Mouse (Mus musculus): ENCODE measurements at regions not wholly inside any gene's neighbourhood (a gene's known extent, or its start where the extent isn't known, plus 50 kb on each side); places are given as distances from the start of the nearest gene placed in this dataset.
A peak's percentile ranks its signal among the peaks of the same experiment; 100 is the strongest.

DNA sequence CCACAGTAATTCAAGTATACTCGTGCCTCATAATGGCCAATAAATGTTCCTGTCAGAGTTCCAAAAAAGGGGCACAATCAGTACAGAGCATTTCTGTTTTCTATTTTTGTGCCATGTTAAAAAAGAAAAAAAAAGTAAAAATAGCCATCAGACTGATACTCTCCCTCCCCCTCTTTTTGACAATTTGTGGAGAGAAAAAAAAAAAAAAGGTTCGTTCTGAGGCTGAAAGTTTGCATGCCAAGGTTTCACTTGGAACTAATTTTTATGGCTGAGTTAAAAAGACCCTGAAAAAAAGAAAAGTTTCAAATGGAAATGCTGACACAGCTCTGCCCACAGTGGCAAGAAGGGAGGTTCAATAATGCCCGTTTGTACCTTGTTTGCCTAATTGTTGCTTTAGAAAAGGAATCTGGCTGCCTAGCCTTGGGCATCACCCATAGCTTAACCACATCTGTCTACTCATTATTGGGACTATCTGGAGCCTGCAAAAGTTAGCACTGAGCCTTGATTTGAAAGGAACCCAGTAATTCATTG, 291.9 kb downstream of the Lmo4 start:
- H3K36me3 ChIP-seq, result no peaks in the 10 kb centered on the region
- WGBS, result 13% methylated on average over 3 of the region's 3 CpGs
- H3K27me3 ChIP-seq, result no peaks in the 10 kb centered on the region
- H3K9me3 ChIP-seq, result no peaks in the 10 kb centered on the region
- H3K9ac ChIP-seq, result no peak overlapping the region
- H3K27ac ChIP-seq, result no peak overlapping the region; the same call in 1 of the 2 replicates
- H3K4me2 ChIP-seq, result peak overlapping the region; percentile 33
- H3K4me3 ChIP-seq, result no peak overlapping the region
- no peak for ATAC-seq (ENCODE audit: insufficient number of reproducible peaks, insufficient read depth, low FRiP score, low TSS enrichment, low read depth)
- peaks cover 31% of the 10 kb centered on the region for H3K4me1 ChIP-seq

DNA sequence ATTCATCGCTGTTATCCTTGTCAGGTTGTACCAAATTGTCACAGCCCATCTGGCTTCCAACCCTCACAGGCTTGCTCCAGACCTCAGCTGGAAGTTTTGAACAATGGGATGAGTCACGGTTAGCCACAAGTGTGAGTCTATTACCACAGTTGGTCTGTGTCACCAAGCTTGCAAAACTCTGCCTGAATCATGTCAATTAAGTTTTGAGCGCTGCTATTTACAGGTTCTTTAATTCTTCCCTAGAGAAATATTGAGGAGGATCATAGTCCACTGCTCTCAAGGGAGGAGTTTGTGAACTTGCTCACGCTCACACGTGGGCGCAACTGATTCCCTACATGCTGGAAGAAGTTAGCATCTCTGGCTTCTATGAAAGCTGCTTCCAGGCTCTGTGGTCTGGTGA, 292.6 kb downstream of the Lmo4 start:
- ATAC-seq (ENCODE audit: insufficient number of reproducible peaks, insufficient read depth, low FRiP score, low TSS enrichment, low read depth), result no peak
- H3K9ac ChIP-seq, result no peak overlapping the region
- peak overlapping the region; percentile 20 for H3K4me2 ChIP-seq
- WGBS, result 51% methylated on average over 6 of the region's 6 CpGs
- H3K27me3 ChIP-seq, result no peaks in the 10 kb centered on the region
- H3K9me3 ChIP-seq, result no peaks in the 10 kb centered on the region
- no peak overlapping the region for H3K27ac ChIP-seq
- H3K4me1 ChIP-seq, result peaks cover 31% of the 10 kb centered on the region
- H3K4me3 ChIP-seq, result no peak overlapping the region
- H3K36me3 ChIP-seq, result no peaks in the 10 kb centered on the region

DNA sequence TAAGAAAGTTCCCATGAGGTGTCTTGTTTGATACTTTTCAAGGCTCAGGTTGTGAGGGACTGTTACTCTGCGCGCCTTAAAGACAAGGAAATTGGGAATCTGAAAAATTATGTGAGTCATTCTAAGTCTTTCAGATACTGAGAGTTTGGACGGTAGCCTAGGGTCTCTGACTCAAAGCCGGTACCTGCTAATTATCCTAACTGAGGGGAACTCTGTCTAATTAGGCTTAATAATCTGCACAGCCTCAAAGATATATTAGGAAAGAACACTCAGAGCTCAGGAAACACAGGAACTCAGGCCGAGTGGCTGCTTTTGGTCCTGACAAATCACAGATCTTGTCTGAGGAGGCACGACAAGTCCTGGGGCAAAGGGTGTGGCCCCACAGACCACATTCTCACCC, 295.7 kb downstream of the Lmo4 start:
- H3K27me3 ChIP-seq, result no peaks in the 10 kb centered on the region
- no peaks in the 10 kb centered on the region for H3K36me3 ChIP-seq
- ATAC-seq (ENCODE audit: insufficient number of reproducible peaks, insufficient read depth, low FRiP score, low TSS enrichment, low read depth), result no peak
- WGBS, result 61% methylated on average over 6 of the region's 6 CpGs
- no peak overlapping the region for H3K27ac ChIP-seq
- H3K4me3 ChIP-seq, result no peak overlapping the region
- H3K4me2 ChIP-seq, result no peak overlapping the region
- H3K9ac ChIP-seq, result no peak overlapping the region
- no peaks in the 10 kb centered on the region for H3K9me3 ChIP-seq
- H3K4me1 ChIP-seq, result peaks cover 21% of the 10 kb centered on the region

DNA sequence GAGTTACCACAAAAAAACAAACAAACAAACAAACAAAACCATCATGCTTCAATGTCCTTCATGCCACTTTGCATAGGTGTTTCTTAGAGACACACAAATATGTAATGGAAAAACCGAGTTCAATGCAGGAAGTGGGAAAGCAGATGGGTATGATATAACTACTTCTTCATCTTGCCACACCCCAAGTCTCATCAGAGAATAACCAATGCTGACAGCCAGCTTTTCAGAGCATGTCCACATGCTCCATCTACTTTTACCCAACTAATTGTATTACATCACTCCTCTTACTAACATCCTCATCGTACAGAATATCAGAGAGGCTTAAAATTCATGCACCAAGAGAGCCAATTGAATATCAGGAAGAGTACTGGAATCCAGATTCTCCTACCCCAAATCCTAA, 301.6 kb downstream of the Lmo4 start:
- Histone ChIP-seq H3K4me2 (no peak overlapping the region), H3K36me3 (no peaks in the 10 kb centered on the region), H3K4me1 (no peaks in the 10 kb centered on the region), H3K27me3 (no peaks in the 10 kb centered on the region), H3K27ac (no peak overlapping the region), H3K9me3 (no peaks in the 10 kb centered on the region), H3K9ac (no peak overlapping the region), H3K4me3 (no peak overlapping the region)
- WGBS, result 89% methylated on average over 2 of the region's 2 CpGs
- no peak for ATAC-seq (ENCODE audit: insufficient number of reproducible peaks, insufficient read depth, low FRiP score, low TSS enrichment, low read depth)

DNA sequence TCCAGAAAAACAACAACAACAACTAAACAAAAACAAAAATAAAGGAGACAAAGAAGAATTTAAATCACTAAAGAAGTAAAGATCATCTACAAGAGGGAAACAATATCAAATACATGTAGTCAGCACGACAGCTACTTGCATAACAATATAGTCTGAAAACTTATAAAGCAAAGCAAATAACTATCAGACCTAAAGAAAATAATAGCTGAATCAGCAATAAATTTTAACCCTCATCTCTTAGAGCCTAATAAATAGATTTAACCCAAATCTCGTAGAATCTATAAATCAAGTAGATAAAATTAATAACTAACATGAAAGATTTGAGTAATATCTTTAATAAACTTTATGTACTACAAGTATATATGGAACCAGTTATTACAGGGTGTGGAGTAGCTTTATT, 324.2 kb downstream of the Lmo4 start:
- Histone ChIP-seq H3K4me3 (no peak overlapping the region), H3K4me2 (no peak overlapping the region), H3K27ac (no peak overlapping the region), H3K4me1 (no peaks in the 10 kb centered on the region), H3K9me3 (no peaks in the 10 kb centered on the region), H3K9ac (no peak overlapping the region), H3K27me3 (no peaks in the 10 kb centered on the region), H3K36me3 (no peaks in the 10 kb centered on the region)
- no peak for ATAC-seq (ENCODE audit: insufficient number of reproducible peaks, insufficient read depth, low FRiP score, low TSS enrichment, low read depth)
- WGBS, result 95% methylated on average over 2 of the region's 2 CpGs

DNA sequence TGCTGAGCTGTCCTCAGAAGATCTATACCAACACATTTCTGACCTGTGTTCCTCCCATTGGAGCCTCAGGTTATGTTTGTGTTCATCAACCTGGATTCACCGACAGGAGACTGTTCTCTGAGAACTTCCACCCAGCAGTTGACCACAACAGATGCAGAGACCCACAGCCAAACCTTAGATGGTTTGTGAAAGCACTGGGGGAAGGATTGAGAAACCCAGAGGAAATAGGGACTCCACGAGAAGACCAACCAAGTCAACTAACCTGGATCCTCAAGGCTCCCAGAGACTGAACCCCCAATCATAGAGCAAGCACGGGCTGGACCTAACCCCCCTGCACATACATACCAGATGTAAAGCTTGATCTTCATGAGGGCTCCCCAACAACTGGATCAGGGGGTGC, 331.1 kb downstream of the Lmo4 start:
- Histone ChIP-seq H3K27ac (no peak overlapping the region), H3K36me3 (no peaks in the 10 kb centered on the region), H3K4me3 (no peak overlapping the region), H3K4me1 (no peaks in the 10 kb centered on the region), H3K27me3 (peaks cover 3% of the 10 kb centered on the region; the same call in 1 of the 2 replicates), H3K9me3 (no peaks in the 10 kb centered on the region), H3K9ac (no peak overlapping the region), H3K4me2 (no peak overlapping the region)
- ATAC-seq (ENCODE audit: insufficient number of reproducible peaks, insufficient read depth, low FRiP score, low TSS enrichment, low read depth), result no peak
- WGBS, result 89% methylated on average over 3 of the region's 3 CpGs

DNA sequence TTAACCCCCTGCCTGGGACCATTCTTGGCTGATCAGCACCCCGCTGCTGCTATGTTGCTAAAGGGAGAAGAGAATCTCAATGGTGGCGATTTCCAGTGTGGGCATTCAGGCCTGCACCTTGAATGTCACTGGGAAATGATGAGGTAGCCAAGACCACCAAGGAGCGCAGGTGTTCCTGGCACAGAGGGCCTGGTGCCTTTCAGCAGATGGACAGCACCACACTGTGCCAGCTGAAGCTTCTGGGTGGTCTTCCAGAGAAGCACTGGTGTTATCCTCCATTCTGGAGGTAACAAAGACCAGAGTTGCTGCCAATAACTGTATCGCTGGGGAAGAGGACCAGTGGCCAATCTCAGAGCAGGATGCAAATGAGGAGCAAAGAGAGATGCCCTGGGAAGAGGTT, 338.5 kb downstream of the Lmo4 start:
- Histone ChIP-seq H3K4me1 (peaks cover 15% of the 10 kb centered on the region; the same call in 1 of the 2 replicates), H3K27ac (no peak overlapping the region), H3K36me3 (no peaks in the 10 kb centered on the region), H3K4me3 (no peak overlapping the region), H3K27me3 (no peaks in the 10 kb centered on the region), H3K9ac (no peak overlapping the region), H3K4me2 (no peak overlapping the region), H3K9me3 (no peaks in the 10 kb centered on the region)
- ATAC-seq (ENCODE audit: insufficient number of reproducible peaks, insufficient read depth, low FRiP score, low TSS enrichment, low read depth), result no peak
- 73% methylated on average over 4 of the region's 4 CpGs for whole genome bisulfite sequencing

DNA sequence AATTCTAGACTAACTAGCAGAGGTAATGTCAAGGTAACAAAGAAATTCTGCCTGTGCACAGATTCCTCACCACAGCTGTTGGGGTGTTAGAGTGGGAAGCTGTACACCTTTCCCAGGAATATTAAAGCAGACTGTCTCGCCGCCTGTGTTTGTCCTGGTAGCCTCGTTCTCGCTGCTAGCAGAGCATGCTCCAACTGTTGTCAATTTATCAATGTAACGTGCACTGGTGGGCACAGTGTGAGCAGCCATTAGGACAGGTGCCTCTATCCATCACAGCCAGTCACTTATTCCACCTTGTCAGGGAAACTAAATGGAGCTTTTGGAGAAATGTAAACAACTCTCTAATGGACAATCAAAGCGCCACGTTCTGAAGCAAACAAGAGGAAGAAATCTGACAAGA, 339.4 kb downstream of the Lmo4 start:
- no peak for ATAC-seq (ENCODE audit: insufficient number of reproducible peaks, insufficient read depth, low FRiP score, low TSS enrichment, low read depth)
- Histone ChIP-seq H3K27me3 (no peaks in the 10 kb centered on the region), H3K4me2 (no peak overlapping the region), H3K9ac (no peak overlapping the region), H3K4me3 (no peak overlapping the region), H3K36me3 (no peaks in the 10 kb centered on the region), H3K27ac (no peak overlapping the region), H3K9me3 (no peaks in the 10 kb centered on the region), H3K4me1 (peaks cover 15% of the 10 kb centered on the region; the same call in 1 of the 2 replicates)
- 79% methylated on average over 7 of the region's 7 CpGs for WGBS

DNA sequence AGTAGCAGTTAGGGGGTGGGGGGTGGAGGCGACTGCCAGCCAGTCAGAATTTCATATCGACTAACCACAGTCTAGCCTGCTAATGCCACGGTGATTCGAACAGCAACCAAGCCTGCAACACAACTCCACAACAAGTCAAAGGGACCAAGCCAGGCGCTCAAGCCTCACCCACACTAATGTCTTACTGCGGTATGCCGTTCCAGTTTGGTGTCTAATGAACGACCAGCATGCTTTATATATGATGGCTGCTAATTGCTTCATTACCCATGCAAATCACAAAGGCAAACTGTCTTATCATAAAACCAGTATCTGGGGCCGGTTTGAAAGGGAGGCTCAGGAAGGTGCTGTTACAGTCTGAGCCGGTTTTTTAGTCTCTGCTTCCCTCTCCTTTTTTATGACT, 340.5 kb downstream of the Lmo4 start:
- Histone ChIP-seq H3K9ac (no peak overlapping the region), H3K36me3 (no peaks in the 10 kb centered on the region), H3K4me1 (peaks cover 15% of the 10 kb centered on the region; the same call in 1 of the 2 replicates), H3K27ac (no peak overlapping the region), H3K27me3 (no peaks in the 10 kb centered on the region), H3K4me3 (no peak overlapping the region), H3K4me2 (0 out of 2 replicates have a peak overlapping the region, but pooled peaks have one; percentile 5), H3K9me3 (no peaks in the 10 kb centered on the region)
- 53% methylated on average over 10 of the region's 10 CpGs for WGBS
- ATAC-seq (ENCODE audit: insufficient number of reproducible peaks, insufficient read depth, low FRiP score, low TSS enrichment, low read depth), result no peak

DNA sequence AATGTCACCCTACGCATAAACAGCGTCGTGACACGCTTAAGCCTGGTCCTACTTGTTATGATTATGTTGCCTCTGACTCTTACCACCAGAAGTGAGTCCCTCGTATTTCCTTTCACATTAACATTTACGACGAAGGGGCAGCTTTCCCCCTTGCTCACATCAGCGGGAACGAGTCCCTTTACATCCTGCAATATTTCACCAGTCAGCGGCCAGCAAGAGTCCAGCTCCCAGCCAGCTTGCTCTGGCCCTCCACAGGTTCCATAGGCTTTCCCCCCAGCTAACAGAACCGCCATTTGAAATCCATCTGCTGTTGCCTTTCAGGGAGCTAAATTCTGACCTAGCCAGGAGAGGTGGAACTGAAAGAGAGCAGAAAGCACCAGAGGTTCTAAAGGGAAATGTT, 342.5 kb downstream of the Lmo4 start:
- Histone ChIP-seq H3K27me3 (no peaks in the 10 kb centered on the region), H3K4me3 (no peak overlapping the region), H3K9ac (no peak overlapping the region), H3K4me2 (no peak overlapping the region), H3K27ac (no peak overlapping the region), H3K9me3 (no peaks in the 10 kb centered on the region), H3K36me3 (no peaks in the 10 kb centered on the region), H3K4me1 (peaks cover 15% of the 10 kb centered on the region; the same call in 1 of the 2 replicates)
- ATAC-seq (ENCODE audit: insufficient number of reproducible peaks, insufficient read depth, low FRiP score, low TSS enrichment, low read depth), result no peak
- 88% methylated on average over 11 of the region's 11 CpGs for WGBS

DNA sequence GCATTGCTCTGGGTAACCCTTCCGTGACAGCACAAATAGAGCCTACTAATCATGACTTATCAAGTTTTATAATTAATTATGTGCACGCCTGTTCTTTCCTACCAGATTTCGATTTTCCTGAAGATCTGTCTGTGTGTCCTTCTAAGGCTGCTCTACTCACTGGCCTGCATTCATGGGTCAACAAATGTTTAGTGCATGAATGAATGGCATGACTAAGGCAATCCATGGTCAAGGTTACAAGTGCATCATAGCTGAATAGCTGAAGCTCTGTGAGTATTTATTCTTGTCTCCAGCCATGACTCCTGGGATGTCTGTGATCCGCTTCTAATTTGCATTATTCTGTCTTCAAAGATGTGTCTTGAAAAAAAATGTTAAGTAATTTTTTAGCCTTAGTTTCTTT, 343.2 kb downstream of the Lmo4 start:
- Histone ChIP-seq H3K9me3 (no peaks in the 10 kb centered on the region), H3K27me3 (no peaks in the 10 kb centered on the region), H3K27ac (no peak overlapping the region), H3K4me2 (no peak overlapping the region), H3K9ac (no peak overlapping the region), H3K36me3 (no peaks in the 10 kb centered on the region), H3K4me1 (peaks cover 15% of the 10 kb centered on the region; the same call in 1 of the 2 replicates), H3K4me3 (no peak overlapping the region)
- ATAC-seq (ENCODE audit: insufficient number of reproducible peaks, insufficient read depth, low FRiP score, low TSS enrichment, low read depth), result no peak
- 88% methylated on average over 4 of the region's 4 CpGs for WGBS

DNA sequence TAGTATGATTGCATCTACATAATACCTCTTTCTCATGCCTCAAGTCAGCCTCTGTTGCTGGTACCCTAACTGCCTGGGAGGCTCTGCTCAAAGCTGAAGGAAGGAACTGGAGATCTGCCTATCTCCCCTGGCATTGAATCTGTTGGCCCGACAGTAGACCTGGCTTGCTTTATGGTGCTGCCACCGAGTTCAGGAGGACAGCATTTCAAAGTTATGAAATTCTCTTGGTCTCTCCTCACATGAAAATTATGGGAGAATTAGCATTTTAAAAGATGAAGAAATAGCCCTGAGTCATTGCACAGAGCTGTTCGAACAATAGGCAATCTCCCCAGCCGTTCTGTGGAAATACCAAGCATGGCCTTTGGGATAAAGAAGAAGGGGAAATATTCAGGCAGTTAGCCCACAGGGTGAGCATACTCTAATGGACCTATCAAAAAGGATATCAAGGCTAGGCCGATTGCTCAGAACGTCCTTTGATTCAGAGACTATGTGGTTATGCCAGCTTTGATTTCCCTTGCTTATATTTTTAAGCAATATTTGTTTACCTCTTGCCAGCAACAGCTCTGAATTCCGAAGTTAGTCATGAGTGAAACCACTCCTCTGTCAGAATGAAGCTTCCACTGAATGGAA, 369.3 kb downstream of the Lmo4 start:
- no peak overlapping the region for H3K27ac ChIP-seq
- H3K9me3 ChIP-seq, result no peaks in the 10 kb centered on the region
- 83% methylated on average over 7 of the region's 7 CpGs for WGBS
- no peaks in the 10 kb centered on the region for H3K27me3 ChIP-seq
- no peaks in the 10 kb centered on the region for H3K36me3 ChIP-seq
- H3K9ac ChIP-seq, result no peak overlapping the region
- no peak overlapping the region for H3K4me3 ChIP-seq
- no peak overlapping the region for H3K4me2 ChIP-seq
- H3K4me1 ChIP-seq, result no peaks in the 10 kb centered on the region
- ATAC-seq (ENCODE audit: insufficient number of reproducible peaks, insufficient read depth, low FRiP score, low TSS enrichment, low read depth), result no peak

Measured in embryonic facial prominence, embryonic 13.5 days (tissue).